Mouse (Mus musculus) testis, adult 2 months (tissue): ENCODE data around the gene Slc7a6os.

Experiments
- CTCF ChIP-seq: fragments of 200-500 bp; IDR thresholded peaks from 2 replicates; pipeline ENCODE4 v1.5.1; 2012; ENCODE audit warnings: low read depth, mild to moderate bottlenecking, inconsistent platforms, low read length, moderate library complexity; ENCODE audit not compliant: control insufficient read depth, insufficient read depth, insufficient replicate concordance
- POLR2A ChIP-seq: fragments of 200-500 bp; IDR thresholded peaks from 2 replicates; pipeline ENCODE4 v1.6.1; 2012; ENCODE audit warnings: low read depth, mild to moderate bottlenecking, inconsistent platforms, low read length, moderate library complexity; ENCODE audit not compliant: control insufficient read depth

GRCm38 (mm10) chr8:106168356-106169016, 42.2 kb downstream of the Slc7a6os start, which contains the start of gene Slc7a6:
- TF ChIP-seq POLR2A (peak; percentile 79), CTCF (no peak)
